Mouse (Mus musculus) embryonic facial prominence, embryonic 12.5 days (tissue): ENCODE results near the gene Snapc4. TPM values are rescaled to one million over a fixed set of nuclear protein-coding genes. Genes with fewer than 3 reads are reported as not detected.

Experiments used
- ATAC-seq: fragments of 200-750 bp; cut with Nextera tagmentation; 2 replicates; pipeline ENCODE4 v1.8.0; 2017; ENCODE audit not compliant: insufficient number of reproducible peaks, insufficient read depth, low FRiP score, low TSS enrichment
- H3K27ac ChIP-seq: fragments of 300-500 bp; sonication (generic); 2 replicates; pipeline ENCODE4 v1.5.1; 2016; ENCODE audit warnings: mild to moderate bottlenecking
- H3K27me3 ChIP-seq: fragments of 300-500 bp; sonication (generic); 2 replicates; pipeline ENCODE4 v1.6.1; 2016; ENCODE audit warnings: mild to moderate bottlenecking, moderate library complexity
- H3K36me3 ChIP-seq: fragments of 300-500 bp; sonication (generic); 2 replicates; pipeline ENCODE4 v1.6.1; 2016; ENCODE audit warnings: mild to moderate bottlenecking
- H3K4me1 ChIP-seq: fragments of 300-500 bp; sonication (generic); 2 replicates; pipeline ENCODE4 v1.6.1; 2016
- H3K4me2 ChIP-seq: fragments of 300-500 bp; sonication (generic); replicated peaks from 2 replicates; pipeline ENCODE4 v1.6.1; 2016; ENCODE audit warnings: mild to moderate bottlenecking, moderate library complexity
- H3K4me3 ChIP-seq: fragments of 300-500 bp; sonication (generic); 2 replicates; pipeline ENCODE4 v1.5.1; 2016; ENCODE audit warnings: mild to moderate bottlenecking
- H3K9ac ChIP-seq: fragments of 300-500 bp; sonication (generic); 2 replicates; pipeline ENCODE4 v1.6.1; 2016; ENCODE audit warnings: mild to moderate bottlenecking, moderate library complexity
- H3K9me3 ChIP-seq: fragments of 300-500 bp; sonication (generic); 2 replicates; pipeline ENCODE4 v1.6.1; 2016; ENCODE audit warnings: mild to moderate bottlenecking, moderate library complexity
- WGBS: fragments of 180-500 bp; shearing (Covaris S2); methylation state at CpG from one replicate; pipeline ENCODE4 v1.1.7; 2016; 5-methylcytosine and 5-hydroxymethylcytosine counted together
- polyA plus RNA-seq: library from polyadenylated mRNA; unstranded; fragments of >200 nt; fragmentation: Nextera tagmentation; extraction: Ambion mirVana; gene quantifications from 2 replicates; pipeline ENCODE4 v1.2.1, GENCODE M21; 2016

Snapc4 gene
- polyA plus RNA-seq, 1 experiment from 2014 or later: 39.2 TPM

- Histone ChIP-seq H3K9ac (no peak overlapping the region), H3K4me2 (no peak overlapping the region), H3K27me3 (no peaks in the 10 kb centered on the region), H3K27ac (no peak overlapping the region), H3K4me1 (no peaks in the 10 kb centered on the region), H3K36me3 (peaks cover 50% of the 10 kb centered on the region), H3K4me3 (no peak overlapping the region), H3K9me3 (no peaks in the 10 kb centered on the region)
- 81% methylated on average over 9 of the region's 13 CpGs for WGBS
- no peak for ATAC-seq
Observed at GRCm38 (mm10) chr2:26338302-26339203, 41.9 kb downstream of the Snapc4 start.

DNA sequence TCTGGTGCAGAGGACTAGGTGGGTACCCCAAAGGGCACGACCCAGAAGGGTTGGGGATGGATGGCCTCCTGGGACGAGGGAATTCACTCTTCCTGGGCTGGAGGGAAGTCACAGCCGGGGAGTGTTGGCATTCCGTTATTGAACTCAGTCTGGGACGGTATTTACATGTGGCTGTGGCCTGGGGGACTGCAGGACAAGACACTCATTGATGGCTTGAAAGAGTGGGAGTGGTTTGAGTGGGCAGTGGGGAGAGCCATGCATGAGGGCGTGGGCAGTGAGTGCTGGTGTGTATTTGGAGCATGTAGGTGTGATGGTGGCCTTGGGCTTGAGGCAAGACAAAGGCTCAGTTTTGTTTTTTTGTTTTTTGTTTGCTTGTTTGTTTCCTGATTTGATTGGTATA, 49.8 kb downstream of the Snapc4 start:
- Histone ChIP-seq H3K4me2 (no peak overlapping the region), H3K4me3 (no peak overlapping the region), H3K27ac (no peak overlapping the region), H3K27me3 (no peaks in the 10 kb centered on the region), H3K4me1 (no peaks in the 10 kb centered on the region), H3K9ac (no peak overlapping the region), H3K36me3 (peaks cover 60% of the 10 kb centered on the region), H3K9me3 (no peaks in the 10 kb centered on the region)
- no peak for ATAC-seq
- 33% methylated on average over 6 of the region's 6 CpGs for WGBS

DNA sequence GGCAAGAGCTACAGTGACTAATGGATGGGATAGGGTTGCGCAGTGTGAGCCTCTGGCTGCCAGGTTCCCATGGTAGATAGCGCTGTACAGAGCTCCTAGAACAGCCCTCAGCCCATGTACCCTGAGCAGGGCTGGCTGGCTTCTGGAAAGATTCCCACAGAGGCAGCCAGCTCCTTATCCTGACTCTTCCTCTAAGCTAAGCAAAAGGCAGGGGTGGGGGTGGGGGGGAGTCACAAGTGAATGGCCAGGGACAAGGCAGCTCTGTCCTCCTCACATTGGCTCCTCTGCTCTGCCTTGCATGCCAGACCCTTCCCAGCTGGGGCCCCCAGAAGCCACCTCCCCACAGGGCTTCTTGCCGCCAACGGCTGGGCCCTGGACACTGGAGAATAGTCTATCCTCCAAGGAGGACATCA, 50.4 kb downstream of the Snapc4 start:
- Histone ChIP-seq H3K4me3 (no peak overlapping the region), H3K27me3 (no peaks in the 10 kb centered on the region), H3K36me3 (peaks cover 66% of the 10 kb centered on the region), H3K4me1 (no peaks in the 10 kb centered on the region), H3K9ac (no peak overlapping the region), H3K27ac (0 out of 2 replicates have a peak overlapping the region, but pooled peaks have one; percentile 8), H3K9me3 (no peaks in the 10 kb centered on the region), H3K4me2 (no peak overlapping the region)
- 0 out of 2 replicates have a peak, but pooled peaks have one; percentile 13 for ATAC-seq
- WGBS: 65% methylated on average over 4 of the region's 4 CpGs

DNA sequence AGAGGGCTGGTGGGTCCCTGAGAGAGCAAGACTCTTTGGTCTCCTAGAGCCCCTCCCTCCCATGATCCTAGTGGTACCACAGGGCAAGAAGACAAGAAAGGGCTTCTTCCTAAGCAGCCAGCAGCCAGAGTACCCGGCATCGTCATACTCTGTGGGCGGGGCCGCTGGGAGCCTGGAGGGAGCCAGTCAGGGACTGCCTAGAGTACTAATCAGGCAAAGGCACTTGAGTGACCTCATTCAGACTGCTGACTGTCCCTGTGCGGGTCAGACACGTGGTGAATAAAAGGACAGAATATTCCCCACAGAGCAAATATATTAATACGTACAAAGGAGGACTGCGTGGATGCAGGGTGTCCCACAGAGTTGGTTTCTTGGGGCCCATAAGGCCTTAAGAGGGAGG, 51.1 kb downstream of the Snapc4 start:
- Histone ChIP-seq H3K9me3 (no peaks in the 10 kb centered on the region), H3K4me3 (no peak overlapping the region), H3K4me1 (no peaks in the 10 kb centered on the region), H3K27me3 (no peaks in the 10 kb centered on the region), H3K4me2 (no peak overlapping the region), H3K9ac (no peak overlapping the region), H3K27ac (0 out of 2 replicates have a peak overlapping the region, but pooled peaks have one; percentile 8), H3K36me3 (peaks cover 73% of the 10 kb centered on the region)
- no peak for ATAC-seq
- 55% methylated on average over 8 of the region's 8 CpGs for WGBS

- Histone ChIP-seq H3K27ac (no peak overlapping the region), H3K4me1 (no peaks in the 10 kb centered on the region), H3K4me3 (no peak overlapping the region), H3K4me2 (no peak overlapping the region), H3K9me3 (no peaks in the 10 kb centered on the region), H3K36me3 (peaks cover 87% of the 10 kb centered on the region), H3K9ac (no peak overlapping the region), H3K27me3 (no peaks in the 10 kb centered on the region)
- no peak for ATAC-seq
- WGBS: 90% methylated on average over 4 of the region's 4 CpGs
Observed at GRCm38 (mm10) chr2:26327852-26328251, 52.6 kb downstream of the Snapc4 start.

- 65% methylated on average over 15 of the region's 15 CpGs for WGBS
- Histone ChIP-seq H3K4me2 (no peak overlapping the region), H3K27ac (no peak overlapping the region), H3K9me3 (no peaks in the 10 kb centered on the region), H3K4me3 (no peak overlapping the region), H3K36me3 (peaks cover 73% of the 10 kb centered on the region), H3K27me3 (no peaks in the 10 kb centered on the region), H3K4me1 (no peaks in the 10 kb centered on the region), H3K9ac (no peak overlapping the region)
- peak; percentile 75; the same call in 1 of the 2 replicates for ATAC-seq
Observed at GRCm38 (mm10) chr2:26325386-26326181, 54.9 kb downstream of the Snapc4 start.

GRCm38 (mm10) chr2:26324917-26325316, 55.5 kb downstream of the Snapc4 start:
- Histone ChIP-seq H3K27me3 (no peaks in the 10 kb centered on the region), H3K27ac (no peak overlapping the region), H3K36me3 (peaks cover 67% of the 10 kb centered on the region), H3K9me3 (no peaks in the 10 kb centered on the region), H3K4me2 (no peak overlapping the region), H3K9ac (no peak overlapping the region), H3K4me1 (no peaks in the 10 kb centered on the region), H3K4me3 (no peak overlapping the region)
- ATAC-seq: no peak
- WGBS: 82% methylated on average over 2 of the region's 2 CpGs

GRCm38 (mm10) chr2:26323589-26324325, 56.7 kb downstream of the Snapc4 start:
- no peak for ATAC-seq
- H3K36me3 ChIP-seq: peaks cover 59% of the 10 kb centered on the region

GRCm38 (mm10) chr2:26320245-26321185, 59.9 kb downstream of the Snapc4 start:
- no peaks in the 10 kb centered on the region for H3K27me3 ChIP-seq
- ATAC-seq: no peak
- H3K4me3 ChIP-seq: no peak overlapping the region
- WGBS: 89% methylated on average over 14 of the region's 14 CpGs
- H3K9ac ChIP-seq: no peak overlapping the region
- H3K4me1 ChIP-seq: peaks cover 35% of the 10 kb centered on the region
- peaks cover 35% of the 10 kb centered on the region for H3K36me3 ChIP-seq
- H3K27ac ChIP-seq: no peak overlapping the region
- no peaks in the 10 kb centered on the region for H3K9me3 ChIP-seq
- no peak overlapping the region for H3K4me2 ChIP-seq

More at GRCm38 (mm10) chr2:26323589-26324325, 56.7 kb downstream of the Snapc4 start:
- Histone ChIP-seq H3K4me2 (no peak overlapping the region), H3K9me3 (no peaks in the 10 kb centered on the region), H3K4me3 (no peak overlapping the region), H3K27ac (no peak overlapping the region), H3K9ac (no peak overlapping the region), H3K27me3 (no peaks in the 10 kb centered on the region), H3K4me1 (peaks cover 9% of the 10 kb centered on the region)
- WGBS: 93% methylated on average over 13 of the region's 13 CpGs

- Histone ChIP-seq H3K4me3 (no peak overlapping the region), H3K9me3 (no peaks in the 10 kb centered on the region), H3K4me2 (no peak overlapping the region), H3K27ac (no peak overlapping the region), H3K36me3 (peaks cover 27% of the 10 kb centered on the region), H3K27me3 (no peaks in the 10 kb centered on the region), H3K4me1 (peaks cover 39% of the 10 kb centered on the region), H3K9ac (no peak overlapping the region)
- no peak for ATAC-seq
- 91% methylated on average over 13 of the region's 13 CpGs for WGBS
Observed at GRCm38 (mm10) chr2:26319519-26320244, 60.8 kb downstream of the Snapc4 start.
